Mouse (Mus musculus) intestine, embryonic 14.5 days (tissue): Measurements from ENCODE around the gene Cpeb1. TPM values are rescaled to one million over a fixed set of nuclear protein-coding genes. Genes with fewer than 3 reads are reported as not detected.

ENCODE experiments used
- ATAC-seq: fragments of 200-750 bp; cut with Nextera tagmentation; replicated peaks from 2 replicates; pipeline ENCODE4 v1.8.0; 2017; ENCODE audit warnings: low read depth, moderate number of reproducible peaks, moderate TSS enrichment, moderate library complexity; ENCODE audit not compliant: low FRiP score, low TSS enrichment
- DNase-seq: peaks from one replicate; pipeline ENCODE4 v3.0.0-alpha.2; 2018; ENCODE audit warnings: low spot score
- H3K27ac ChIP-seq: fragments of 300-500 bp; sonication (generic); 2 replicates; pipeline ENCODE4 v1.5.1; 2014; ENCODE audit warnings: low read depth, mild to moderate bottlenecking, control low read depth
- H3K27me3 ChIP-seq: fragments of 300-500 bp; sonication (generic); replicated peaks from 2 replicates; pipeline ENCODE4 v1.6.1; 2014; ENCODE audit warnings: low read length, control low read depth; ENCODE audit not compliant: control insufficient read depth, insufficient read depth
- H3K36me3 ChIP-seq: fragments of 300-500 bp; sonication (generic); 2 replicates; pipeline ENCODE4 v1.6.1; 2014; ENCODE audit warnings: low read length, control low read depth; ENCODE audit not compliant: control insufficient read depth, insufficient read depth
- H3K4me1 ChIP-seq: fragments of 300-500 bp; sonication (generic); replicated peaks from 2 replicates; pipeline ENCODE4 v1.6.1; 2014; ENCODE audit warnings: low read length, control low read depth, mixed read lengths; ENCODE audit not compliant: control insufficient read depth, insufficient read depth
- H3K4me2 ChIP-seq: fragments of 300-500 bp; sonication (generic); 2 replicates; pipeline ENCODE4 v1.6.1; 2014; ENCODE audit warnings: low read length
- H3K4me3 ChIP-seq: fragments of 300-500 bp; sonication (generic); 2 replicates; pipeline ENCODE4 v1.5.1; 2014; ENCODE audit warnings: low read depth, low read length, control low read depth, mixed read lengths
- H3K9ac ChIP-seq: fragments of 300-500 bp; sonication (generic); 2 replicates; pipeline ENCODE4 v1.6.1; 2014; ENCODE audit warnings: mild to moderate bottlenecking, low read length
- H3K9me3 ChIP-seq: fragments of 300-500 bp; sonication (generic); 2 replicates; pipeline ENCODE4 v1.6.1; 2016; ENCODE audit warnings: low read length, control low read depth; ENCODE audit not compliant: control insufficient read depth
- WGBS: fragments of 180-500 bp; shearing (Covaris S2); extraction: QIAGEN DNeasy Blood & Tissue Kit; methylation state at CpG from one replicate; pipeline ENCODE4 v1.1.7; 2014; 5-methylcytosine and 5-hydroxymethylcytosine counted together
- polyA plus RNA-seq: library from polyadenylated mRNA; unstranded; fragments of >200 nt; fragmentation: Nextera tagmentation; extraction: Ambion mirVana; gene quantifications from 2 replicates; pipeline ENCODE4 v1.2.1, GENCODE M21; 2014

The Cpeb1 gene
- polyA plus RNA-seq, 1 experiment from 2014 or later: 2.0 TPM

GRCm38 (mm10) chr7:81453443-81454274 is 1.6 kb downstream of the Cpeb1 start:
- Histone ChIP-seq H3K4me2 (peak overlapping the region; percentile 83), H3K9me3 (no peaks in the 10 kb centered on the region), H3K9ac (no peak overlapping the region), H3K4me1 (peaks cover 3% of the 10 kb centered on the region; the same call in 1 of the 2 replicates), H3K27ac (no peak overlapping the region), H3K27me3 (peaks cover 81% of the 10 kb centered on the region), H3K36me3 (no peaks in the 10 kb centered on the region), H3K4me3 (peak overlapping the region; percentile 46)
- 5% methylated on average over 78 of the region's 84 CpGs for WGBS
- ATAC-seq (0 out of 2 replicates have a peak, but pooled peaks have one; percentile 10), DNase-seq (peak; percentile 68)

GRCm38 (mm10) chr7:81452971-81453441 is 2.3 kb downstream of the Cpeb1 start:
- peaks cover 3% of the 10 kb centered on the region; the same call in 1 of the 2 replicates for H3K4me1 ChIP-seq
- no peak overlapping the region for H3K27ac ChIP-seq
- H3K4me2 ChIP-seq: 0 out of 2 replicates have a peak overlapping the region, but pooled peaks have one; percentile 83
- WGBS: 5% methylated on average over 21 of the region's 21 CpGs
- DNase-seq (peak; percentile 60), ATAC-seq (no peak)
- peaks cover 75% of the 10 kb centered on the region for H3K27me3 ChIP-seq
- no peaks in the 10 kb centered on the region for H3K9me3 ChIP-seq
- H3K4me3 ChIP-seq: peak overlapping the region; percentile 46; the same call in 1 of the 2 replicates
- H3K9ac ChIP-seq: no peak overlapping the region
- no peaks in the 10 kb centered on the region for H3K36me3 ChIP-seq

- ATAC-seq (no peak), DNase-seq (no peak)
- no peak overlapping the region for H3K4me2 ChIP-seq
- no peaks in the 10 kb centered on the region for H3K4me1 ChIP-seq
- H3K36me3 ChIP-seq: no peaks in the 10 kb centered on the region
- H3K9ac ChIP-seq: no peak overlapping the region
- no peaks in the 10 kb centered on the region for H3K27me3 ChIP-seq
- no peaks in the 10 kb centered on the region for H3K9me3 ChIP-seq
- no peak overlapping the region for H3K4me3 ChIP-seq
- 33% methylated on average over 2 of the region's 2 CpGs for WGBS
- H3K27ac ChIP-seq: no peak overlapping the region
These were observed 56.3 kb downstream of the Cpeb1 start for GRCm38 (mm10) chr7:81398957-81399356.

- 89% methylated on average over 1 of the region's 1 CpGs for WGBS
- H3K9ac ChIP-seq: no peak overlapping the region
- H3K9me3 ChIP-seq: no peaks in the 10 kb centered on the region
- H3K4me2 ChIP-seq: no peak overlapping the region
- no peaks in the 10 kb centered on the region for H3K36me3 ChIP-seq
- H3K27ac ChIP-seq: no peak overlapping the region
- no peak overlapping the region for H3K4me3 ChIP-seq
- H3K27me3 ChIP-seq: no peaks in the 10 kb centered on the region
- DNase-seq (no peak), ATAC-seq (no peak)
- H3K4me1 ChIP-seq: no peaks in the 10 kb centered on the region
These were observed 75.9 kb downstream of the Cpeb1 start for GRCm38 (mm10) chr7:81379363-81379762.

DNA sequence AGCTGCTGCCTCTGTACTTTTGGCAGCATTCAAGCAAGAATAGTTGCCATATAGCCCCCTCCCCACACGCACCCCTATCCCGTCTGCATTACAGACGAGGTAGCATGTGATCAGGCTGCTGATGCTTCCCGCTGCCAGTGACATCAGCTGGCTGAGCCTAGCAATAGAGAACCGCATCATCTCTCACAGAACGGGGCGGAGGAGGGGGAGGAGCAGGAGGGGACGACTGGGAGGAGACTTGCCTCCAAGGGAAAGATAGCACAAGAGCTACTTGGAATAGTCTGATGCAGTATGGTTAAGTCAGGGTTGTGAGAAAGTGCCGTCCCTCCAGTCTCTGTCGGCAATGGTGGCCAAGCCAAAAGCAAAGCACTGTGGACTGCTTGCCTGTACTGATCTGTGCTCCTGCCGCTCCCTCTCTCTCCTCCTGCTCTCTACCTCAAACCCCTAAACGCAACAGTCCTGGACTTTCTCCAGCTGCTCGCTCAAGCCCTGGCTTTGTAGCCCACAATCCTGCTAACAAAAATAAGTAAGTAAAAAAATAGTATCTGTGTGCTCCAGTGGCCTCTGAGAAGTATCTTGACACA is 82.8 kb downstream of the Cpeb1 start:
- peaks cover 7% of the 10 kb centered on the region; the same call in 1 of the 2 replicates for H3K4me1 ChIP-seq

DNA sequence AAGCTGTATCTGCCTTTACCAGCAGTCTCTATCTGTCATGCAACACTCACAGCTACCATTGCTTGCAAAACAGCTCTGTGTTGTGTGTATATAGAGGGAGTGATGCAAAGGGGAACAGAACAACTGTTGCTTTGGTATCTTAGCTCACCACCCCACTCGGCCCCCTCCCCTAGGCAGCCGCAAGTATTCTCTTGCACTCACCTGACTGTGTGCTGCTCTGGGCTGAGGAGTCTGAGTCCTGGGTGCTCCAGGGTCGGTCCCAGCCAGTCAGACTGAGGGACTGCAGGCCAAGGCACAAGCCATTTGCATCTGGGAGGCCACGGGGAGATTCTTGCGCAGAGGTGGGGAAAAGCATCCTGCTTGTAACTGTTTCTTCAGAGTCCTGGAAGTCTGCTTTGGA is 83.5 kb downstream of the Cpeb1 start:
- WGBS: 25% methylated on average over 5 of the region's 5 CpGs
- Histone ChIP-seq H3K9ac (no peak overlapping the region), H3K27me3 (peaks cover 8% of the 10 kb centered on the region; the same call in 1 of the 2 replicates), H3K4me2 (peak overlapping the region; percentile 35; the same call in 1 of the 2 replicates), H3K4me1 (peaks cover 7% of the 10 kb centered on the region; the same call in 1 of the 2 replicates), H3K4me3 (no peak overlapping the region), H3K27ac (no peak overlapping the region), H3K36me3 (no peaks in the 10 kb centered on the region), H3K9me3 (no peaks in the 10 kb centered on the region)
- ATAC-seq (no peak), DNase-seq (no peak)

More for the DNA sequence above, 82.8 kb downstream of the Cpeb1 start:
- Histone ChIP-seq H3K4me2 (peak overlapping the region; percentile 35), H3K27me3 (peaks cover 8% of the 10 kb centered on the region; the same call in 1 of the 2 replicates), H3K27ac (no peak overlapping the region), H3K9ac (no peak overlapping the region), H3K36me3 (no peaks in the 10 kb centered on the region), H3K9me3 (no peaks in the 10 kb centered on the region), H3K4me3 (no peak overlapping the region)
- DNase-seq: peak; percentile 65
- WGBS: 4% methylated on average over 13 of the region's 13 CpGs
- no peak for ATAC-seq

GRCm38 (mm10) chr7:81369724-81370123 is 85.5 kb downstream of the Cpeb1 start:
- no peak overlapping the region for H3K4me3 ChIP-seq
- H3K27ac ChIP-seq: no peak overlapping the region
- ATAC-seq (no peak), DNase-seq (no peak)
- no peak overlapping the region for H3K4me2 ChIP-seq
- H3K9ac ChIP-seq: no peak overlapping the region
- H3K36me3 ChIP-seq: no peaks in the 10 kb centered on the region
- H3K9me3 ChIP-seq: no peaks in the 10 kb centered on the region
- peaks cover 8% of the 10 kb centered on the region; the same call in 1 of the 2 replicates for H3K27me3 ChIP-seq
- 59% methylated on average over 3 of the region's 3 CpGs for WGBS
- peaks cover 7% of the 10 kb centered on the region; the same call in 1 of the 2 replicates for H3K4me1 ChIP-seq

GRCm38 (mm10) chr7:81367946-81368345 is 87.3 kb downstream of the Cpeb1 start:
- H3K9me3 ChIP-seq: no peaks in the 10 kb centered on the region
- no peak overlapping the region for H3K9ac ChIP-seq
- H3K4me2 ChIP-seq: no peak overlapping the region
- 73% methylated on average over 3 of the region's 3 CpGs for WGBS
- no peaks in the 10 kb centered on the region for H3K36me3 ChIP-seq
- H3K27ac ChIP-seq: no peak overlapping the region
- ATAC-seq: no peak
- no peak overlapping the region for H3K4me3 ChIP-seq
- H3K27me3 ChIP-seq: peaks cover 8% of the 10 kb centered on the region; the same call in 1 of the 2 replicates
- no peak for DNase-seq
- H3K4me1 ChIP-seq: peaks cover 7% of the 10 kb centered on the region; the same call in 1 of the 2 replicates
